Mouse (Mus musculus) stomach, postnatal 0 days (tissue): ENCODE measurements at regions not wholly inside any gene's neighbourhood (a gene's known extent, or its start where the extent isn't known, plus 50 kb on each side); places are given as distances from the start of the nearest gene placed in this dataset.

Source experiments
- CTCF ChIP-seq: IDR thresholded peaks from 2 replicates; pipeline ENCODE4 v1.5.1; 2016; ENCODE audit warnings: antibody characterized with exemption, low read depth, mild to moderate bottlenecking, moderate library complexity
- EP300 ChIP-seq: optimal IDR thresholded peaks from 2 replicates; pipeline ENCODE3; 2016; ENCODE audit warnings: antibody characterized with exemption

GRCm38 (mm10) chr3:38389647-38390046, 95.0 kb downstream of the Ankrd50 start:
- no peak for TF ChIP-seq CTCF
- TF ChIP-seq EP300 = no peak
